Mouse (Mus musculus): ENCODE data around the gene Jade2. TPM values are rescaled to one million over a fixed set of nuclear protein-coding genes. Genes with fewer than 3 reads are reported as not detected.

Gene Jade2
- polyA plus RNA-seq, 1 experiment from 2014 or later: 31.6 TPM

DNA sequence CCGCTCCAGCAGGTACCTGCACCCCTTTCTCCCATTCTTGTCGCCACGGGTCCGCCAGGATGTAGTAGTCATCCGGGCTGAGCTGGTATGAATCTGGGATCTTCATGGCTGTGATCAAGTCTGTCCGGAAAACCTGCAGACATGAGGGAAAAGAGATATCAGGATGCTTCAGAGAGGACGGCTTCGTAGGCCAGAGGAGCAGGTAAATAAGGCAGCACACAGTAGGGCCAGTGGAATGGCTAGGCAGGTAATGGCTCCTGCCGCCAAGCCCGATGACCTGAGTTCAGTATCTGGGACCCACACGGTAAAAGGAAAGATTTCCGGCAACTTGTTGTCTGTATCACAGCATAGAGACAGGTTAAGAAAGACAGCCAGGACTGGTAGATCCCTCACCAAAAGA lies 21.9 kb downstream of the Jade2 start:
- in situ Hi-C loops (cut with MboI; ENCODE audit: low pct_unique_long_range_greater_than_20kb): no loop called here
- DNase-seq (ENCODE audit: low read depth, low spot score) (no peak), ATAC-seq (no peak)
- H3K27me3 ChIP-seq: no peaks in the 10 kb centered on the region
- CTCF ChIA-PET: interaction anchor here (1.5 kb wide), 1 partner anchor 15 kb away, joined by 3 read pairs; no protein-coding TSS in a partner anchor
- no peak for TF ChIP-seq CTCF (IDR thresholded peaks at IDR 0.05)
- POLR2A ChIA-PET: no interaction called here

DNA sequence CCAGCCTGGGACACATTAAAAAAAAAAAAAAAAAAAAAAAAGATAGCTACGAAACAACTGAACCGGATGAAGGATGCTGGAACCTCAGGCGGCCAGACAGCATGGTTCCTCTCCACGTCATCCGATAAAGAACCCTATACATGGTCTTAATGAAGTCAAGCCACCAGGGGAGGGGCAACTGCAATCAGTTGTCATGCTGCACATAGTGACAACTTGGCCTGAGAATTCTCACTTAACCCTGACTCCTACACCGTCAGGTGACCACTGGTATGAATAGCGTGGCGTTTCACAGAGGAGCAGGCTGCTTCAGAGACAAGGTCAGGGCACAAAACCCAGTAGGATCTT lies 23.4 kb downstream of the Jade2 start:
- POLR2A ChIA-PET: interaction anchor here (0.6 kb wide), 2 partner anchors 8 to 22 kb away, joined by 6 read pairs; no protein-coding TSS in a partner anchor
- ATAC-seq (no peak), DNase-seq (ENCODE audit: low read depth, low spot score) (no peak)
- in situ Hi-C loops (cut with MboI; ENCODE audit: low pct_unique_long_range_greater_than_20kb): no loop called here
- CTCF ChIA-PET: interaction anchor here (0.6 to 2.6 kb wide), 6 partner anchors 15 to 133 kb away, joined by 3 to 13 read pairs (median 4); partner anchors contain the start of gene Cdkn2aipnl
- no peaks in the 10 kb centered on the region for H3K27me3 ChIP-seq
- no peak for TF ChIP-seq CTCF (IDR thresholded peaks at IDR 0.05)

DNA sequence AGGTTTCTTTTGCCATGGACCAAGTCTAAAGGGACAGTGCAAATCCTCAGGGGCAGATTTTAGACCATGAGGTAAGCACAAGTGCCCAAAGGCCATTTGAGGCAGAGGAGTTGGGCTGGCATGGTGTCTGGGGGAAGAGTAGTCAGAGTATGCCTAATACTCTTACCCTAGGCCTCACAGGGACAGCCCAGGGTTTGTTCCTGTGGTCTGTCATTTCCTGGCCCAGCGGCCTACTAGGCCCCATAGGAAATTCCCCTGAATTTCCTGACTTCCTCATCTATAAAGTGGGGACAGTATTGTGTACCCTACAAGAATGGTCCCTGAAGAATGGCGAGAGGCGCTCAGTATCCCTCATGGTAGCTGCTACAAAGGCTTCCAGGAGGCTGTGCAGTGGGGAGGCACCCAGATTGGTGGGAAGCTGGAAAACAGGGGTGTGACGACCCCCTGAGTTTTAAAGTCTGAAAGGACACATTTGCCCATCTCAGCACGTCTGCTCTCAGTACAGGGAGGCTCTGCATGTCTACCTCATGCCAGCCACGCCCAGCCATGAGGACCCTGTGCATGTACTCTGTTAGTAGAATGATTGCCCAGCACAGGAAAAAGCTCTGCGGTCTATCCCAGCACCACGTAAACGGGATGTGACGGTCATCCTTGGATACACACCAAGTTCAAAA lies 23.9 kb downstream of the Jade2 start:
- no peak for ATAC-seq
- no peak for TF ChIP-seq CTCF (IDR thresholded peaks at IDR 0.05)
- no peak for DNase-seq (ENCODE audit: low read depth, low spot score)
- in situ Hi-C loops (cut with MboI; ENCODE audit: low pct_unique_long_range_greater_than_20kb): no loop called here
- ChIA-PET POLR2A (interaction anchor here (0.6 to 1.3 kb wide), 6 partner anchors 9 to 82 kb away, joined by 3 to 7 read pairs (median 6); no protein-coding TSS in a partner anchor), CTCF (interaction anchor here (0.6 to 2.6 kb wide), 5 partner anchors 15 to 134 kb away, joined by 3 to 13 read pairs (median 4); partner anchors contain the start of gene Cdkn2aipnl)
- H3K27me3 ChIP-seq: no peaks in the 10 kb centered on the region

DNA sequence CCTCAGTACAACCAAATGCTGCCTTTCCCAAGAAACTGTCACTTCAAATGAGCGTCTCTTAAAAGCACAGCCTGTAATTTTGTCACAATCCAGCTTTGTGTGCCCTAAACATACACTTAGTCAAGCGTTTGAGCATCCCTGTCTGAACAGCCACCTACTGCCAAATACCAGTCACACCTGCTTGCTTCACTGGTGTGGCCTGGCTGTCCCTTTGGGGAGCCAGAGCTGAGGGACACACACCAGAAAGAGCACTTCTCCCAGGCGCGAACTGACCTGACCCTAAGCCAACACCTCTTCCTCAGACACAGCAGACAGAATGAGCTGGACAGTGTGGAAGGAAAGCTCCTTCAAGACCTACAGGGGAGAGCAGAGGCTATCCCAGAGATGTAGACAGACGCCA lies 24.5 kb downstream of the Jade2 start:
- in situ Hi-C loops (cut with MboI; ENCODE audit: low pct_unique_long_range_greater_than_20kb): no loop called here
- CTCF ChIA-PET: interaction anchor here (2.2 to 2.6 kb wide), 3 partner anchors 14 to 26 kb away, joined by 5 to 13 read pairs (median 9); no protein-coding TSS in a partner anchor
- ATAC-seq (no peak), DNase-seq (ENCODE audit: low read depth, low spot score) (no peak)
- POLR2A ChIA-PET: interaction anchor here (0.6 to 1.3 kb wide), 4 partner anchors 17 to 83 kb away, joined by 3 to 7 read pairs (median 4); no protein-coding TSS in a partner anchor
- TF ChIP-seq CTCF (IDR thresholded peaks at IDR 0.05): no peak
- no peaks in the 10 kb centered on the region for H3K27me3 ChIP-seq

DNA sequence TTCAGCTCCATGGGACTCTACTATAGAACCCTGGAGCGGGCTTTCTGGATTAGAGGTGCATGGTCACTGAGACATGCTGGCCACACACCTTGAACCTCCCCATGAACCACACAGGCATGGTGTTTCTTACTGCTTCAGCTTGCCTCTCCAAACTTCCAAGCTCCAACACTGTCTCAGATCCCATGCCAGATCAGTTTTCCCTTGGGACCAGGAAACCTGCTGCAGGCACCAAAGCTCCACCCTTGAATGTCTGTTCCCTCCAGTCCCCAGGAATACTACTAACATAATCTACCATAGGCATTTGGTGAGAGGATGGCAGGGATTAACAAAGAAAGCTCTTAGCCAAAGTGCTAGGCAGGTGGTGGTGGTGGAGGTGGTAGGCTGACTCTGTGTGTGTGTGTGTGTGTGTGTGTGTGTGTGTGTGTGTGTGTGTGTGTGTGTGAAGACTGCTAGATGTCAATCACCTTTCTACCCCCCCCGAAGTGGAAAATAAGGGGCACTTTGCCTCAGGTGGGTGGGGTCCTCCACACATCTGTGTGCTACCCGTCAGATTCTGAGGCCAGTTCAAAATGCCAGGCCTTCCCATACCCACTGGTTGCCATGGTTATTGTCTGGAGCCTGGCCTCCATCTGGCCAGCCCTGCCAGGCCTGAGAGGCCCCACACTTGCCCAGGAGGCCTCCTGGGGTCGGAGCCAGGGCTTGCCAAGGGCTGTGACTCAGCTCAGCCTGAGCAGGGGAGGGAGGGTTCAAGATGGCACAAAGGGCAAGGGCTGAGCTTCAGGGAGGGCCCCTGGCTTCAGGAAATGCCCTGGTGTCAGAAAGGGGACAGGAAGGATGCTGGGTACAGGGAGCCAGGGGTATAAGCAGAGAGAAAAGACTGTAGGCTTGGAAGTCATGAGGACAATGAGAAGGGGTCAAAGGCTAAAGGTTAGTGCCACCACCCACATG lies 25.2 kb downstream of the Jade2 start:
- in situ Hi-C loops (cut with MboI; ENCODE audit: low pct_unique_long_range_greater_than_20kb): no loop called here
- peak; percentile 63 for DNase-seq (ENCODE audit: low read depth, low spot score)

DNA sequence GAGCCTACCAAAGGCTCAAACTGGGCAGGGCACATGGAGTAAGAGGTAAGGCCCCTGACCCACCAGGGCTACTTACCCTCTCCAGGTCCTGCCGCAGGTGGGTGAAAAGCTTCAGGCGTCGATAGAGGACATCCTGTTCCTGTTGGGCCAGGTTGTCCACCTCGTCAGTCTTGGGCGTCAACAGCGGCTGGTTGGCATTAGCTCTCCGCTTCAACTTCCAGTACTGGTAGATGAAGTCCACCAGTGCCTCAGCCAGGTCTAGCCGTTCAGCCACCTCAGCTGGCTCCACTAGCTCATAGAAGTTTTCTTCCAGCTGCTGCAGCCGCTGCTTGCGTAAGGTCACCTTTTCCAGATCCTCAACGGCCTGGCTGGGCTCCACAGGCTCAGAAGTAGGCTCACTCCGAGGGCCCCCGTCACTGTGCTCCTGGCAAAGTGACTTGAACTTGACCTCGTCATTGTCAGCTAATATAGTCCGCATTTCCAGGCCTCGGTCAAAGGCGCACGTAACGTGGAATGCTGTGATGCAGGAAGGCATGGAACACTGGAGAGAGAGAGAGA lies 32.5 kb downstream of the Jade2 start:
- in situ Hi-C loops (cut with MboI; ENCODE audit: low pct_unique_long_range_greater_than_20kb): loop anchor here (5.0 to 10.0 kb wide), 2 partner anchors 142 to 400 kb away; partner anchors contain the start of gene Cdkn2aipnl
- DNase-seq (ENCODE audit: low read depth, low spot score) (no peak), ATAC-seq (no peak)
- POLR2A ChIA-PET: no interaction called here
- TF ChIP-seq CTCF (IDR thresholded peaks at IDR 0.05): no peak
- CTCF ChIA-PET: interaction anchor here (1.4 kb wide), 1 partner anchor 18 kb away, joined by 3 read pairs; no protein-coding TSS in a partner anchor
- no peaks in the 10 kb centered on the region for H3K27me3 ChIP-seq

More for the DNA sequence above, 25.2 kb downstream of the Jade2 start:
- ChIA-PET POLR2A (interaction anchor here (0.6 to 1.4 kb wide), 7 partner anchors 9 to 84 kb away, joined by 3 to 7 read pairs (median 5); partner anchors contain the start of gene Jade2), CTCF (interaction anchor here (2.2 to 2.6 kb wide), 3 partner anchors 13 to 25 kb away, joined by 5 to 13 read pairs (median 9); no protein-coding TSS in a partner anchor)
- ATAC-seq: peak; percentile 88
- TF ChIP-seq CTCF (IDR thresholded peaks at IDR 0.05): no peak
- no peaks in the 10 kb centered on the region for H3K27me3 ChIP-seq

DNA sequence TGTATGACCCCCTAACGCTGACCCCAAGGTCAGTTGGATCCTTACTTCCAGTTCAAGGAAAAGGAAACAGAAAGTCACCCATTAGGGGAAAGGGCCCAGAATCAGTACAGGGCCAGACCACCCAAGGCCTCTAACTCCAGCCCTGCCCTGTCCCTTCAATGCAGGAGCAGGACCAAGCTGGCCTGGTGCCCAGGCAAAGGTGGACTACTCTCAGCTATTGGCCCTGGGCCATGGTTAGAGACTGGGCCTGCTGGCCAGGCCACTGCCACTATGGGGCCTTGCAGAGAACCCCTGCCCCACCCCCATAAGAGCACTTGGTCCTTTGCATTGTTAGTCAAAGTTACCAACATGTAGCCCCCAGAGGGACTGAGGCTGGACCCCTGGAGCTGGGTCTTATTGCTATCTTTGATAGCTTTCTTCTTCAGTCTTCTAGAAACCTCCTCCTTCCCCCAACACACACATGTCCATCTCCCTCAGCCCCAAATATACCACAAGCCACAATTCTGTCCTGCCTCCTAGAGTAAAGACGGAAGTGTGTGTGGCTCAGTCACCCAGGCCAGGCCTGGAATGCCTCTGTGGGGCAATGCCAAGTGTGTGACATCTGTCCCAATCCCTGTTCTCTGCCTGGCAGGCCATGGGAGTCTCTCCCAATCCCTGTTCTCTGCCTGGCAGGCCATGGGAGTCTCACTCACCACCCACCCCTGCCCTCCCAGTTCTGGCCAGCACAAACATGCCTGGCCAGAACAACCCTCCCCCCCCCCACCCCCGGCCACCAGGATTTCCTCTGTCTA lies 33.3 kb downstream of the Jade2 start:
- ChIA-PET CTCF (interaction anchor here (0.9 to 1.6 kb wide), 3 partner anchors 19 to 32 kb away, joined by 3 to 5 read pairs (median 3); no protein-coding TSS in a partner anchor), POLR2A (interaction anchor here (1.3 kb wide), 1 partner anchor 27 kb away, joined by 3 read pairs; no protein-coding TSS in a partner anchor)
- H3K27me3 ChIP-seq: no peaks in the 10 kb centered on the region
- in situ Hi-C loops (cut with MboI; ENCODE audit: low pct_unique_long_range_greater_than_20kb): loop anchor here (5.0 to 10.0 kb wide), 2 partner anchors 143 to 401 kb away; partner anchors contain the start of gene Cdkn2aipnl
- ATAC-seq (no peak), DNase-seq (ENCODE audit: low read depth, low spot score) (no peak)
- TF ChIP-seq CTCF (IDR thresholded peaks at IDR 0.05): no peak

DNA sequence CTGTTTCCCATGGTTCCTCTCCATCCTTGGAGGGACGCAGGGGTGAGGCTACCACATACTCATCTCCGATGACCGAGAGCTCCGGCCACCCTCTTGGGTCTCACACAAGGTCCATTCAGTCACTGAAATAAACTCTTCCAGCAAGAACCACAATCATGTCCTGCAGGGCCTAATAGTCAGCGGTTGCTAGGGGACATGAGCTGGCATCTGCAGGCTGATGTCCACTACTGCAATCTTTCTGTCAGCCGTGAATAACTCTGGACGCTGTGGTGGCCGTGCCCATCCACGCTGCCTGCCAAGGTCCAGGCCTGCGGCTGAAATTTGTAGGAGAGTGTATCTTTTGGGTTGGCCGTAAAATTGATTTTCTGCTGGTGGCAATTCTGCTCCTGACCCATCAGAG lies 34.2 kb downstream of the Jade2 start:
- in situ Hi-C loops (cut with MboI; ENCODE audit: low pct_unique_long_range_greater_than_20kb): loop anchor here (5.0 to 10.0 kb wide), 2 partner anchors 144 to 402 kb away; partner anchors contain the start of gene Cdkn2aipnl
- no peaks in the 10 kb centered on the region for H3K27me3 ChIP-seq
- ChIA-PET CTCF (interaction anchor here (0.9 to 1.6 kb wide), 3 partner anchors 18 to 33 kb away, joined by 3 to 5 read pairs (median 3); no protein-coding TSS in a partner anchor), POLR2A (interaction anchor here (1.3 kb wide), 1 partner anchor 28 kb away, joined by 3 read pairs; no protein-coding TSS in a partner anchor)
- no peak for ATAC-seq
- DNase-seq (ENCODE audit: low read depth, low spot score): no peak
- no peak for TF ChIP-seq CTCF (IDR thresholded peaks at IDR 0.05)

DNA sequence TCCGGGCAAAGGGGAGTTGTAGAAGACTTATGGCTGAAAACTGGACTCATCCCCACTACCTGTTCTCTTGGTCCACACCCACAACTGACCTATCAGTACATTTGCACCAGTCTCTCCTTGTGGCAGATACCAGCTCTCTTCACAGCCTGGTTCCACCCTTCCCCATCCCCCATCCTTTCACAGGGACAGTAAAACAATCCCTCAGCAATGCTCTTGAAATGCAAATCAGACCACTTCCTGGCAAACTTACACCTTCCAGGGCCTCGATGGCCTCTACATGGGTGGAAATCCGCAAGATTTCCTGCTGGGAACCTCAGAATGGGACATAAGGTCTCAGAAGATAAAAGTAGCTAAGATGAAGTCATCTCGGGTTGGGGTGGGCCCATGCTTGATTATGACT lies 34.7 kb downstream of the Jade2 start:
- no peak for DNase-seq (ENCODE audit: low read depth, low spot score)
- POLR2A ChIA-PET: no interaction called here
- no peak for TF ChIP-seq CTCF (IDR thresholded peaks at IDR 0.05)

More for the DNA sequence above, 34.7 kb downstream of the Jade2 start:
- ATAC-seq: no peak
- no peaks in the 10 kb centered on the region for H3K27me3 ChIP-seq
- CTCF ChIA-PET: interaction anchor here (1.1 to 1.6 kb wide), 3 partner anchors 16 to 34 kb away, joined by 3 to 5 read pairs (median 3); no protein-coding TSS in a partner anchor
- in situ Hi-C loops (cut with MboI; ENCODE audit: low pct_unique_long_range_greater_than_20kb): loop anchor here (5.0 to 10.0 kb wide), 2 partner anchors 145 to 402 kb away; partner anchors contain the start of gene Cdkn2aipnl
